Comparison of ENCODE assay signal across 10 mouse cellular contexts in the genomic region with DNA sequence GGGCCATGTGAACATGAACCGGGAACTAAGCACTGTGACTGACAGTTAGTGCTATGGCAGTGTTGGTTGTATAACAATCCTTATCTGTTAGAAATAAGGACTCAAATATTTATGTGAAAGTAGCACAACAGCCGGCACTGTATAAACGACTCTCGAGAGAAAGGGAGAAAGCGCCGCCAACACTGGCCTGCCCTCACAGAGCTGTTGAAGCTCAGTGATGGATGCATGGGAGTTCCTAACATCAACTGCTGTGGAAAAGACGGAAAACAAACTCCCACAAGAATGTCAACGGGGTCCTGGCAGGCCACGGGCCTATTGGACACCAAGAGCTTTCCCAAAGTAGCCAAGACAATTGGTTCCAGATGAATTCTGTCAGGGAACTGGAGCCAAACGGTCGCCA. TPM values are rescaled to one million over a fixed set of nuclear protein-coding genes. Genes with fewer than 3 reads are reported as not detected.
A peak's percentile ranks its signal among the peaks of the same experiment; 100 is the strongest.
DNase-seq lines count a peak whose midpoint lies in the region; ATAC-seq lines count a peak whose summit lies in the region.
"Had no signal": no experiment of that assay in that cellular context is flagged by ENCODE, and none has a peak within 500 bp of the region (broad histone marks: within the 10 kb centered on the region; RNA-seq: fewer than 3 reads in every experiment).

No protein-coding gene starts in this region.

- peaks cover 34% of the 10 kb centered on the region for H3K4me1 ChIP-seq in stomach, embryonic 16.5 days (ENCODE audit: control insufficient read depth, insufficient read depth, low read length)

- no peak for ATAC-seq in stomach, embryonic 16.5 days (ENCODE audit: insufficient read depth, low FRiP score)
- ATAC-seq: midbrain, embryonic 16.5 days had no signal

- H3K4me3 ChIP-seq in stomach, embryonic 16.5 days (replicated peaks; ENCODE audit: low read length), result no peak overlapping the region

- 22% methylated on average over 11 of the region's 11 CpGs for WGBS in stomach, embryonic 16.5 days

- intact Hi-C loops in left cerebral cortex, postnatal 4 days (cut with DNase I), result no loop called here

- H3K9me3 ChIP-seq in stomach, embryonic 16.5 days (replicated peaks; ENCODE audit: control insufficient read depth, low read length), result no peaks in the 10 kb centered on the region

- no peaks in the 10 kb centered on the region for H3K27me3 ChIP-seq in stomach, embryonic 16.5 days (ENCODE audit: control insufficient read depth, insufficient read depth, low read length)

- no peaks in the 10 kb centered on the region for H3K36me3 ChIP-seq in stomach, embryonic 16.5 days (ENCODE audit: control insufficient read depth, insufficient read depth, low read length)

- DNase-seq in cerebellum, adult 9-10 months, result peak; percentile 48
- no peak for DNase-seq in cerebellum, adult 11 months
- peak; percentile 26 for DNase-seq in urinary bladder, postnatal 14 days (ENCODE audit: low spot score)
- DNase-seq in urinary bladder, postnatal 10 days (ENCODE audit: low spot score), result no peak
- peak; percentile 62 to 68 for DNase-seq in lung, adult 18-20 months
- no peak for DNase-seq in left cerebral cortex, postnatal 4 days
- DNase-seq in frontal cortex, postnatal 25 days (ENCODE audit: low spot score in 2 of 2), result no peak
- DNase-seq: cerebellum, postnatal 25 days had no signal

- H3K4me2 ChIP-seq in stomach, embryonic 16.5 days (ENCODE audit: low read depth, low read length), result no peak overlapping the region

- H3K27ac ChIP-seq in stomach, embryonic 16.5 days (ENCODE audit: low read length), result peak overlapping the region; percentile 85

- H3K9ac ChIP-seq in stomach, embryonic 16.5 days (ENCODE audit: low read length), result no peak overlapping the region

RNA-seq across cellular contexts. Expression of gene Pih1d1, which starts 2.8 kb away (rescaled TPM):
- 81.0 and 81.9 TPM in 2 replicates for polyA plus RNA-seq in stomach, embryonic 16.5 days (2015; fragmentation: Nextera tagmentation; extraction: Ambion mirVana)
- total RNA-seq in left cerebral cortex, postnatal 4 days (2021), result 100 to 1,000 TPM; 100 to 101 TPM

RNA-seq across cellular contexts. Expression of gene Aldh16a1, which starts 3.1 kb away (rescaled TPM):
- polyA plus RNA-seq in stomach, embryonic 16.5 days (2015; fragmentation: Nextera tagmentation; extraction: Ambion mirVana), result 39.5 and 49.2 TPM in 2 replicates
- 10 to 100 TPM; 16.7 to 16.9 TPM for total RNA-seq in left cerebral cortex, postnatal 4 days (2021)

RNA-seq across cellular contexts. Expression of gene Slc17a7, which starts 12.4 kb away (rescaled TPM):
- 0.15 and 0.22 TPM in 2 replicates for polyA plus RNA-seq in stomach, embryonic 16.5 days (2015; fragmentation: Nextera tagmentation; extraction: Ambion mirVana)
- 100 to 1,000 TPM; 267 to 292 TPM for total RNA-seq in left cerebral cortex, postnatal 4 days (2021)

RNA-seq across cellular contexts. Expression of gene Flt3l, which starts 15.1 kb away (rescaled TPM):
- 2.2 and 2.8 TPM in 2 replicates for polyA plus RNA-seq in stomach, embryonic 16.5 days (2015; fragmentation: Nextera tagmentation; extraction: Ambion mirVana)
- total RNA-seq in left cerebral cortex, postnatal 4 days (2021), result 1 to 10 TPM; 2.8 to 3.0 TPM

RNA-seq across cellular contexts. Expression of gene Gm45713, which starts 15.3 kb away (rescaled TPM):
- not detected in 2 replicates for polyA plus RNA-seq in stomach, embryonic 16.5 days (2015; fragmentation: Nextera tagmentation; extraction: Ambion mirVana)
- under 1 TPM in 1 of 2 experiments, not detected in 1; 0.50 TPM for total RNA-seq in left cerebral cortex, postnatal 4 days (2021)
- polyA plus RNA-seq: midbrain, embryonic 16.5 days had no signal

Comparison
In these comparisons a context has a peak if more than half of its experiments do, and no peak if none do; other contexts are left out.
1. DNase-seq: peak in cerebellum, adult 9-10 months (single experiment), urinary bladder, postnatal 14 days (single experiment) and lung, adult 18-20 months (2 of 2); none in cerebellum, adult 11 months (single experiment), urinary bladder, postnatal 10 days (single experiment), left cerebral cortex, postnatal 4 days (single experiment) and frontal cortex, postnatal 25 days (0 of 2).